Mouse (Mus musculus) kidney, adult 2 months (tissue): Measurements from ENCODE around the gene Map4k3. TPM values are rescaled to one million over a fixed set of nuclear protein-coding genes. Genes with fewer than 3 reads are reported as not detected.
A peak's percentile ranks its signal among the peaks of the same experiment; 100 is the strongest.

Experiments
- DNase-seq: peaks from one replicate; pipeline ENCODE4 v3.0.0; 2021
- H3K27ac ChIP-seq: fragments of 200-500 bp; 2 replicates; pipeline ENCODE4 v1.5.1; 2012; ENCODE audit warnings: low read depth, low read length, control low read depth, inconsistent platforms; ENCODE audit not compliant: insufficient read depth
- H3K27me3 ChIP-seq: fragments of 200-500 bp; replicated peaks from 2 replicates; pipeline ENCODE4 v1.6.1; 2012; ENCODE audit warnings: mild to moderate bottlenecking, moderate library complexity, low read length, inconsistent platforms; ENCODE audit not compliant: control insufficient read depth, insufficient read depth
- H3K36me3 ChIP-seq: fragments of 200-500 bp; 2 replicates; pipeline ENCODE4 v1.6.1; 2012; ENCODE audit warnings: mild to moderate bottlenecking, moderate library complexity, low read length, inconsistent platforms; ENCODE audit not compliant: control insufficient read depth, insufficient read depth
- H3K4me1 ChIP-seq: fragments of 200-500 bp; 2 replicates; pipeline ENCODE4 v1.6.1; 2011; ENCODE audit warnings: low read length; ENCODE audit not compliant: control insufficient read depth, insufficient read depth
- H3K4me3 ChIP-seq: fragments of 200-500 bp; 2 replicates; pipeline ENCODE4 v1.5.1; 2011; ENCODE audit warnings: mild to moderate bottlenecking, low read depth, low read length, control low read depth; ENCODE audit not compliant: insufficient read depth
- CTCF ChIP-seq: fragments of 200-500 bp; conservative IDR thresholded peaks from 2 replicates; pipeline ENCODE4 v1.5.1; 2011; ENCODE audit warnings: low read depth, mild to moderate bottlenecking, control low read depth, low read length, moderate library complexity, mixed read lengths; ENCODE audit not compliant: insufficient read depth, insufficient read length
- POLR2A ChIP-seq: fragments of 200-500 bp; IDR thresholded peaks from one replicate; pipeline ENCODE4 v1.6.1; 2011; ENCODE audit warnings: low read depth, low read length, control low read depth
- WGBS: fragments of 180-500 bp; shearing (Covaris S2); methylation state at CpG from one replicate; pipeline ENCODE4 v1.1.7; 2018; 5-methylcytosine and 5-hydroxymethylcytosine counted together
- polyA plus RNA-seq: library from polyadenylated mRNA; depleted of rRNA; stranded (reverse); fragments of >200 nt; gene quantifications from 2 replicates; pipeline ENCODE4 v1.2.3, GENCODE M21; 2012; rRNA removed

Gene Map4k3
- 16.4 and 19.4 TPM in 2 replicates for polyA plus RNA-seq

DNA sequence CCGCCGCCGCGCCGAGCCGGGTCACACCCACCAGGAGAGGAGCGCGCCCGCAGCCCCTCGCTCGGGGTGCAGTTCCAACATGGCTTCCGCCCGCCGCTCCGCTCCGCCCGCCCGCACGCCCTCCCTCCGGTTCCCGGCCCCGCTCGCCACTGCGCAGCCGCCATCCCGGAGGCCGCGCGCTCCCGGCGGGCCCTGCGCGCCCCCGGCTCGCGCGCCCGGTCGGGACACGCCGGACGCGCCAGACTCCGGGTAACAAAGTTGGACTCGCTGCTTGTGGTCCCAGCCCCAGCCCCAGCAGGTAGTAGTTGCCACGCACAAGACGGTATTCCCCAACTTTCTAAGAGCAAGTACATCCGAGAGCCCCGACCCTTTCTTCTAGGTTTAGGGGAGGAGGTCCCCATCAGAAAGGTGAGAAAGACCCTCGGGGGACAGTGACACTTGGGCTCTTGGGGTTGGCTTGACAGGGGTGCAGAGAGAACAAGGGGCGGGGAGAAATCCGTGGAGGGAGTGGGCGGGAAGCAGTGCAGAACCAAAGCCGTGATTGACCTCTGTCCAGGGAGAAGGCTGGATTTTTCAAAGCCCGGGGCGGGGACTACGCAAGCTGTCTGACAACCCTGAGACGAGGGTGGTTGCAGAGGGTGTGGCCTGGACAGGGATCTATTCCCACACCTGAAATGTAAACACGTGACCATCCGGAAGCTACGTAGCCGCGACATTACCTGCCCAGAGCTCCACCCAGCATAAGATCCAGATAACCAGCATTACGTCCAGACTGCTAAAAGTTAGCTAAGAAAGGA, at the start of gene Map4k3:
TSS of gene Map4k3 (minus strand) at position 424 of the 797 bp plus-strand sequence.
- TF ChIP-seq POLR2A (no peak), CTCF (no peak)
- peak within 1 kb of the TSS; percentile 82 for H3K4me3 ChIP-seq
- WGBS, result 1% methylated on average over 64 of the region's 64 CpGs

DNA sequence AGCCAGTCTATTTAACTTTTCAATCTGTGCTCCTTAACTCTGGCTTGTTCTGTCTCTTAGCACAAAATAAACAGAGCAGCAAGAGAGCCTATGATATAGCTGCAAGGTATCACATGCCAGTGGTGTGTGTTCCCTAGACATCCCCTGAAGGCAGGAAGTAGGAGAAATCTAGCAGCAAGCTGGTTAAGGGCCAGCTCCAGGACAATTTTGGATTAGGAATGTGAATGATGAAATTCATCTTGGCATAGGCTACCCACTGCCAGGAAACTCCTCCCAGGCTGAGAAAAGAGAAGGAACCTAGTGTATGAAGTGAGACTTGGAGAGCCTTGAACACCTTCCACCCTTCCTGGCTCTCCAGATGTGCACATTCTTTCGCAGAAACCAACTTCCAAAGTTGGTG, 49.3 kb upstream of the Map4k3 start:
- WGBS, result 94% methylated on average over 1 of the region's 1 CpGs
- H3K27me3 ChIP-seq, result no peaks in the 10 kb centered on the region
- H3K4me1 ChIP-seq, result peaks cover 9% of the 10 kb centered on the region; the same call in 1 of the 2 replicates
- H3K27ac ChIP-seq, result no peak overlapping the region
- no peak for DNase-seq
- no peak overlapping the region for H3K4me3 ChIP-seq
- H3K36me3 ChIP-seq, result no peaks in the 10 kb centered on the region
- no peak for TF ChIP-seq CTCF
- no peak for TF ChIP-seq POLR2A

More for the DNA sequence above, at the start of gene Map4k3:
- peak; percentile 98 for DNase-seq
- peak within 1 kb of the TSS; percentile 99 for H3K27ac ChIP-seq
- no peaks in the 10 kb centered on the region for H3K27me3 ChIP-seq
- peaks cover 17% of the 10 kb centered on the region for H3K4me1 ChIP-seq
- no peaks in the 10 kb centered on the region for H3K36me3 ChIP-seq

DNA sequence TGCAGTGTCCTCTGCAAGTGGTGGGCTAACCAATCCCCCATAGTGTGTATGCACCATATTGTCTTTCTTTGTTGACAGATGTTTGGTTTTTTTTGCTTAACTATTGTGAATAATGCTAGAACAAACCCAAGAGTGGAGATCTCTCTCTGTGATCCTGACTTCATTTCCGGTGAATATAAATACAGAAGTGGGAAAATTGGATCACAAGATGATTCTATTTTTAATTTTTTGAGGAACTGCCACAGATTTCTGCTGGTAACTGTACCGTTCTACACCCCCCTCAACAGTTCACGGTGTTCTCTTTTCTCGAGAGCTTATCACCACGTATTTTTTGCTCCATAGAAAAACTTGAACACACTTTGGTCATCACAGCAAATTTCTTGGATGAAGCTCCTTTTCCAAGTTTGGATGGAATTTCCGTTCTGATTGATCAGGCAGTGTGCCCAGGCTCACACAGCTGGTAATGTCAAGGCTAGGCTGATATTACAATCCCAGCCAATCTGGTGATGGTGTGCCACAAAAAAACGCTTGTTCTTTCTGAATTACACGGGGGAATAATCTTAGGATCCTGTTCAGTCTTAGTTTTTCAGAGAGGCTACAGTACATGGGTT, 47.0 kb upstream of the Map4k3 start:
- WGBS, result 67% methylated on average over 8 of the region's 8 CpGs
- DNase-seq, result no peak
- TF ChIP-seq POLR2A (no peak), CTCF (no peak)
- Histone ChIP-seq H3K27me3 (no peaks in the 10 kb centered on the region), H3K27ac (0 out of 2 replicates have a peak overlapping the region, but pooled peaks have one; percentile 38), H3K36me3 (no peaks in the 10 kb centered on the region), H3K4me3 (no peak overlapping the region), H3K4me1 (peaks cover 7% of the 10 kb centered on the region; the same call in 1 of the 2 replicates)

GRCm38 (mm10) chr17:80772545-80773453, 44.5 kb upstream of the Map4k3 start:
- no peak overlapping the region for H3K4me3 ChIP-seq
- DNase-seq, result no peak
- no peaks in the 10 kb centered on the region for H3K36me3 ChIP-seq
- TF ChIP-seq CTCF (no peak), POLR2A (no peak)
- H3K27me3 ChIP-seq, result no peaks in the 10 kb centered on the region
- H3K4me1 ChIP-seq, result peaks cover 7% of the 10 kb centered on the region; the same call in 1 of the 2 replicates
- 40% methylated on average over 14 of the region's 14 CpGs for WGBS
- H3K27ac ChIP-seq, result no peak overlapping the region

- 86% methylated on average over 1 of the region's 1 CpGs for WGBS
- DNase-seq, result no peak
- Histone ChIP-seq H3K36me3 (no peaks in the 10 kb centered on the region), H3K4me3 (no peak overlapping the region), H3K4me1 (no peaks in the 10 kb centered on the region), H3K27me3 (no peaks in the 10 kb centered on the region), H3K27ac (no peak overlapping the region)
- no peak for TF ChIP-seq POLR2A
- peak; percentile 15; the same call in 1 of the 2 replicates for TF ChIP-seq CTCF
Measured at GRCm38 (mm10) chr17:80770065-80770464, 41.8 kb upstream of the Map4k3 start.

- Histone ChIP-seq H3K27ac (no peak overlapping the region), H3K27me3 (no peaks in the 10 kb centered on the region), H3K4me1 (no peaks in the 10 kb centered on the region), H3K4me3 (no peak overlapping the region), H3K36me3 (no peaks in the 10 kb centered on the region)
- no peak for DNase-seq
- no peak for TF ChIP-seq POLR2A
- TF ChIP-seq CTCF, result no peak
- WGBS, result 73% methylated on average over 2 of the region's 2 CpGs
Measured at GRCm38 (mm10) chr17:80765204-80765603, 36.9 kb upstream of the Map4k3 start.
